Mouse (Mus musculus): ENCODE measurements around the gene Rpl35a. TPM values are rescaled to one million over a fixed set of nuclear protein-coding genes. Genes with fewer than 3 reads are reported as not detected.

Gene Rpl35a
- polyA plus RNA-seq, 1 experiment: 1,252 TPM

DNA sequence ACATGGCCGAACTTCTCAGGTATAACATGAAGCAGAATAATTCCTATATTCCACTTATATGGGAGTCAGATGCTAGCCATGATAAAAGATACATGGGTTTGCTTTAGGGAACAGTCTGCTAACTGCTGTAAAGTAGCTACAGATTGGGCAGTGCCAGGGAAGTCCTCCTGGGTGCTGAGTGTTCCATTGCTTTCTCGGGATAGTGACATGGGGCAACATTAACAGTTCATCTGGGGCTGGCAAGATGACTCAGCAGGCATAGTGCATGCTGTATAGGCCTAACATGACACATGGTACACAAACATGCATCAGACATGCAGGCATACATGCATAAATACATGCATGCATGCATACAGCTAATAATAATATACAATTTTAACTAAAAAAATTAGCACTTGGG, 27.7 kb downstream of the Rpl35a start:
- TF ChIP-seq CTCF (IDR thresholded peaks at IDR 0.05; ENCODE audit: low read depth, low read length): no peak
- no peak for TF ChIP-seq POLR2A (IDR thresholded peaks at IDR 0.05; ENCODE audit: borderline replicate concordance, low read depth, low read length)
- peaks cover 11% of the 10 kb centered on the region for H3K4me1 ChIP-seq (ENCODE audit: control insufficient read depth, insufficient read depth, low read length)

DNA sequence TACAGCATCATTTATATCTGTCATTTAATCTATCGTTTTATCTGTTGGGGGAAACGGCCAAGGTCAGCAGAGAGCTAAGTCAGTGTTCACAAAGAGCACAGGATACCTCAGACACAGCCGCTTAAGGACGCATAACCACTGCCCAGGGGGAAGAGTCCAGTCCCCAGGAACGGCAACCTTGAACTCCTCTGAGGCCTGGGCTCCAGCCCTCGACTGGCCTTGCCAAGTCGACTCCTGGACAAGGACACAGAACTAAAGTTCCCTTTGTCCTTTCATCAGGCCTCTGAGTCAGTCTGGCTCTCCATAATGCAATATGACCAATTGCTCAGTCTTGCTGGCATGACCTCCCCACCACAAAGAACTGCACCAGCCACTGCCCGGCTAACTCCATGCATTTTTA, 29.4 kb downstream of the Rpl35a start:
- H3K4me3 ChIP-seq (ENCODE audit: insufficient read depth, low read length): no peak overlapping the region
- TF ChIP-seq POLR2A (IDR thresholded peaks at IDR 0.05; ENCODE audit: borderline replicate concordance, low read depth, low read length) (no peak), CTCF (IDR thresholded peaks at IDR 0.05; ENCODE audit: low read depth, low read length) (no peak)
- peaks cover 9% of the 10 kb centered on the region for H3K4me1 ChIP-seq (ENCODE audit: control insufficient read depth, insufficient read depth, low read length)
- no peak overlapping the region for H3K27ac ChIP-seq (ENCODE audit: insufficient read depth, low read depth, low read length)

More for the DNA sequence above, 27.7 kb downstream of the Rpl35a start:
- no peak overlapping the region for H3K27ac ChIP-seq (ENCODE audit: insufficient read depth, low read depth, low read length)
- no peak overlapping the region for H3K4me3 ChIP-seq (ENCODE audit: insufficient read depth, low read length)

Other genes starting within 250 kb of the Rpl35a start
- gene Smbd1, start 246.0 kb upstream of the Rpl35a start, polyA plus RNA-seq (2012; ENCODE audit: insufficient read depth, insufficient read length, missing spikeins): not detected in 2 replicates
- 33.0 and 34.7 TPM in 2 replicates for gene Fyttd1, start 179.0 kb upstream of the Rpl35a start, polyA plus RNA-seq (2012; ENCODE audit: insufficient read depth, insufficient read length, missing spikeins)
- 35.4 and 39.7 TPM in 2 replicates for gene Rubcn, start 178.7 kb upstream of the Rpl35a start, polyA plus RNA-seq (2012; ENCODE audit: insufficient read depth, insufficient read length, missing spikeins)
- 29.1 and 32.7 TPM in 2 replicates for gene Lrch3, start 142.4 kb upstream of the Rpl35a start, polyA plus RNA-seq (2012; ENCODE audit: insufficient read depth, insufficient read length, missing spikeins)
- 0.15 and 0.86 TPM in 2 replicates for gene Iqcg, start 235 bp upstream of the Rpl35a start, polyA plus RNA-seq (2012; ENCODE audit: insufficient read depth, insufficient read length, missing spikeins)
- gene Lmln, start 6.1 kb downstream of the Rpl35a start, polyA plus RNA-seq (2012; ENCODE audit: insufficient read depth, insufficient read length, missing spikeins): 4.4 and 4.6 TPM in 2 replicates
- gene Osbpl11, start 128.6 kb downstream of the Rpl35a start, polyA plus RNA-seq (2012; ENCODE audit: insufficient read depth, insufficient read length, missing spikeins): 44.6 and 49.1 TPM in 2 replicates
- gene Snx4, start 195.0 kb downstream of the Rpl35a start, polyA plus RNA-seq (2012; ENCODE audit: insufficient read depth, insufficient read length, missing spikeins): 63.4 and 65.9 TPM in 2 replicates

All from bone marrow macrophage, adult 2 months (primary cell).